Mouse (Mus musculus) cerebellum, postnatal 25 days (tissue): ENCODE data around the gene Padi6.

ENCODE experiments used
- DNase-seq, 2 experiments: peaks; one replicate each; pipeline ENCODE4 v3.0.0; 2021; ENCODE audit warnings: mixed read lengths in 2 of 2

Gene Padi6

GRCm38 (mm10) chr4:140680731-140681397, 61.6 kb downstream of the Padi6 start:
- DNase-seq: no peak

GRCm38 (mm10) chr4:140679723-140680380, 62.6 kb downstream of the Padi6 start:
- DNase-seq: peak; percentile 86 to 91

GRCm38 (mm10) chr4:140679038-140679437, 63.4 kb downstream of the Padi6 start:
- DNase-seq: peak; percentile 63 to 80
